Mouse (Mus musculus): ENCODE measurements around the gene Cd276. TPM values are rescaled to one million over a fixed set of nuclear protein-coding genes. Genes with fewer than 3 reads are reported as not detected.

The Cd276 gene
- polyA plus RNA-seq, 1 experiment from 2014 or later = 2.6 TPM

DNA sequence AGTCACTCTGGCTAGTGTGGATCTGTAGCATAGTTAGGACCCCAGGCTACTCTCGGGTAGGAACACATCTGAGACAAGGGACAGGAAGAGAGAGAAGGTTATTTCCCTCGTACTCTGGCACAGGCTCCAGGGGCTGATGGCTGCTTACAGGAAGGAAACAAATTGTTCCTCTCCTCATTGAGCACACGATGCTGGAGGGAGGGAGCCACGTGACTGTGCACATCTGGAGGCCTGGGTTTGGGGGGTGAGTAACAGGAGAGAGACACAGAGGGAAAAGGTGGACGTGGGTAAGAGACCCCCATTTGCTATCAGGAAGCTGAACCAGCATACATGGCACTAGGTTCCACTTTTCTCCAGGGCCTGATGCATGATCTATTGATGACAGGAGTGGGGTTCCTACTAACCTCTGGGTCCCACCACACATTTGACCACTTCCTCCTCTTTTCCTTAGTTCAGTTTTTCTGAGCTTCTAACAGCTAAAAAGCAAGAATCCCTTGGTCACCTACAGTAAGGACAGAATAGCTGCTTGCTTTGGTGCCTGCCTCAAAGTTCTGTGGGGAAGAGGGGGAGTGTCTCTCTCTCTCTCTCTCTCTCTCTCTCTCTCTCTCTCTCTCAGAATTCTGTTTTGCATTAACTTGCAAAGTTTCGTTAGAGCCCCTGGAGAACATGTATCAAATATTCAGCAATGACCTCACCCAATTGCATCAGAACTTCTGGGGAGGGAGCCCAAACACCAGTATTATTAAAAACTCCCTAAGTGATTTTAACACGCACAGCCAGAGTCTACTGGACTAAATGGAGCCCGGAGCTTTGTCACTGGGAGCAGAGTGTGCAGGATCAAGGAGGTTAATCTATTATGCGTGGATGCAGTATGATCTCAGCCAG lies 37.1 kb downstream of the Cd276 start:
- peak; percentile 45 for DNase-seq (ENCODE audit: low spot score)

DNA sequence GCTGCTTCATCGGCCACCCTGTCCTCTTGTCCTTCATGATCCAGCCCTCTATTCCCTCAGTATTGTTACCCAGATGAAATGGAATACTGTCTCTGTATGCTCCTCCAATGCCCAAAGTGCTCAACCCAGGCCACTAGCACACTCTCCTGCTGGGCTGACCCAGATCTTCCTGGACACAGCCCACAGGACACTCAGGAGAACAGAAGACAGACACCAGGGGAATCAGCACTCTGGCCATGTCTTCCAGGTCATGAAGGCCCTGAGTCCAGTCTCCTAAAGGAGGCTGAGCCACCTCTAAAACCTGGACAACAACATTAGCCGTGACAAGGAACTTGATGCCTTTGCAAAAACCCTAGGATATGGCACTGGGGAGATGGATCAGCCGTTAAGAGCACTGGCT lies 38.8 kb downstream of the Cd276 start:
- no peak for DNase-seq (ENCODE audit: low spot score)

DNA sequence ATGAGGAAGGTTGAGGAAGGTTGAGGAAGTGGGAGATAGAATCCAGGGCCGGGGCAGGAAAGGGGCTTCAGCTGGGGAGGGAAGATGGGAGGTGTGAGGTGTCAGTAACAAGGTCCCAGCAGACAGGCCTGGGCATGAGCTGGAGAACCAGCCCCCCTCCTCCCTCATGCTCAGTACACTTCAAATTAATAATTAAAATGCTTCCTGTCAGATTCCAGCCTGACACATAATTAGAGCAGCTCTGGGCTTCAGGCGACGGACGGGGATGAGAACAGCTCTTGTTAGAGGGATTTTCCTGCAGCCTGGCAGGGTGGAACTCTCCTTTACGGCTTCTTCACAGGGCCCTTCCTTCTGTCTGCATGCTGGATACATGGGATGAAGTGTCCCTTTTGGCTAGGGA lies 41.5 kb downstream of the Cd276 start:
- DNase-seq (ENCODE audit: low spot score) = no peak

DNA sequence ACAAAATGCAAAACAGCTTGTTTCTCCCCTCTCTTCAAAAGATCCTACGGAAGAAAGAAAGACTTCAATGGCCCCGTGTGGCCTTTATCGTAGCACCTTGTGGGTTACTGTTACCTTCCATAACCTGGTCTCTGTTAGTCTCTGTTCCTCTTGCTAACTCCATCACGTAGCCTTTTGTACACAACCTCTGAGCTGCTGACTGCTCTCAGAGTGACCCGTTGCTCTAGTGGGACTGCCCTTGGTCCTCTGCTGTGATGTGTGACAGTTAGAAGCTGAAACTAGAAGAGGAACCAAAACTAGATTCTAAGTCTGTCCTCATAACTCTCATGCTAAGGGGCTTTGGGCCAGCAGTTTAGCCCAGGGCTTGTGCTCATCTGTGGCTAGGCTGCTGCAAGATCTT lies 44.8 kb downstream of the Cd276 start:
- no peak for DNase-seq (ENCODE audit: low spot score)

DNA sequence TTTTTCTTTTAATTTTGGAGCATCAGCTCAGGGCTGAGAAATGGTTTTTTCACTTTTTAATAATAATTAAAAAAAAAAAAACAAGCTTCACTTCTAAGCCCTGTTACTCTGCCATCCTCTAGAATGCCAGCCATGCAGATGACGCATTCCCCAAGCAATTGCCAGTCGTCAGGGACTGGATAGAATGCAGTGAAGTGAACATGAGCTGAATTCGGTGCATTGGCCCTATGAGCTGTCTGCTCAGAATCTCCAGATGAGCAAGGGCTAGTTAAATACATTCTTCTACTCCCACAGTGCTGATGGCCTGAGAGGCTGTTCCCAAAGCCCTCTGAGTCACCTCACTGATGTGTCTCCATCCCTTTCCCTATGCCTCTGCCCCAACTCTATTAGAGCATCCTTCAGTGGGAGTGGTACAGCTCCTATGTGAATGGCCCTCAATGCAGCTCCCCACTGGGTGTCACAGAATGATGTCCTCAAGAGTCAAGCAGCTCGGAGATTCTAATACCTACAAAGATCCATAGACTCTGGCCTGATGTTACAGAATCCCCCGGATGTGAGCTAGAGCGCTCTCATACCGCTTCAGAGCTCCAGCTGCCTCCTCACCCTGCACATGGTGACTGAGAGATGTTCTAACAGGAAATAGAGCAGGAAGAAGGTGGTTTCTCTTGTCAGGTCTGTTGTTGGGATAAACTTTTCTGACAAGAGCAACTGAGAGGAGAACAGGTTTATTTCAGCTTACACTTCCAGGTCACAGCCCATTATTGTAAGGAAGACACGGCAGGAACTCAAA lies 47.8 kb downstream of the Cd276 start:
- DNase-seq (ENCODE audit: low spot score) = peak; percentile 83

DNA sequence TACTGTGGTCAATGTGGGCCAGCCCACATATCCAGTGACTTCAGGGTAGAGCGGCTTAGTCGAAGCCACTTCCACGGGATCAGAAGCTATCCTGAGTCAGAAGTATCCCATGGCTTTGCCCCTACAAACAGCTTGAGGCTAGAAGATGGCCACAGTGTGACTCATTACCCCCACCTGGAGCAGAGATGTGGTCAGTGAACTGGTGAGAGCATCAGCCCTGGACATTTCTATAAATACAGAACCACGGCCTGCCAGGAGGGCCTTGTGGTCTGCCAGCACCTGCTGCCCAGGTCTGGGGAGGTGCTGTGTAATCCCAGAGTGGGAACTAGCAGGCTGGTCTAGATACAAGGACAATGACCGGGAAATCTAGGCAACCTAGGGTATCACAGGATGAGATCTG lies 54.3 kb downstream of the Cd276 start:
- DNase-seq (ENCODE audit: low spot score) = no peak

DNA sequence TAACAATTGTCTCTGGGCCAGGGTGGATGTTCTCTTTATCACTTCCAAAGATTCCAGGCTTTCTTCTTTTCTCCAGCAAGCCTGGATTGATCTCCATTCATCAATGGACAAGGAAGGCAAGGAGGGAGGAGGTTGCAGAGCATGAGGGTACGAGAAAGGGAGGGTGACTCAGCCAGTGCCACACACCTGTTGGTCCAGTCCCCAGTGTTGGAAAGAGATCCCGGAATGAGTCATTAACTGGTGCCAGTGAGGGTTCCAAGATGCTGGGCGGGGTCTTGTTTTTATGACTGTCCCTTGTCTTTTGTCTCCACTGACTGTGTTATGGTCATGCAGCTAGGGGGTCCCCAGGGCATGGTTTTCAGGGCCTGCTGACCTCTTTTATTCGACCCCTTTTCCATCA lies 57.3 kb downstream of the Cd276 start:
- DNase-seq (ENCODE audit: low spot score) = no peak

DNA sequence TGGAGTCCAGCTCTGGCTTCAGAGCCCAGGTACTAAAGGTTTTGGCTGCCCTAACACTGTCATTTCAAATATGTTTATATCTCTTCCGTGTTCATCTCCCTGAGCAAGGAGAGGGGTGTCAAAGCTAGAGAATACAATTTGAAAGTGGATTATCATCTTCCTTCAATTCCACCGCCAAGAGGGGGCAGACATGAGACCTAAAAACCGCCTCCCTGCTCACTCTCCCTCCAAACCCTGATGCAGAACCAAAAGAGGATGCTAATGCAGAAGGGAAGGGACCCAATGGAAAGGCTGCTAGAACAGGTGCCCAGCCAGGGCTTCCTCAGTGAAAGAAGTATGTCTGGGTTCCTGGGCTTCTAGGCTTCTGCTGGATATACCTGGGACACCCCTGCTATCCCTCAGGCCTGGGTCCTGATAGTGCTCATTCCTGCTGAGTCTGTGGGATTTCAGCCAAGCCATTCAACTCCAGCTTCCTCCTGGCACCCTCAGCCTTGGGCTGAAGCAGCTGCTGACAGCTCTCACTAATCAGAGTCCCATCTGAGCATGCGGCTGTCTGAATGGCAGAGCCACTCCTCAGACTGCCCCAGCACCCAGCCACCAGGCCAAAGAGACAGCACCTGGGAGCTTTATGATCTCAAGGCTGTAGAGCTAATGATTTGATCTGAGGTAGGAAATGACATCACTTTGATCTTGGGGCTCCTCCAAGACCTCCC lies 58.6 kb downstream of the Cd276 start:
- DNase-seq (ENCODE audit: low spot score) = peak; percentile 35

DNA sequence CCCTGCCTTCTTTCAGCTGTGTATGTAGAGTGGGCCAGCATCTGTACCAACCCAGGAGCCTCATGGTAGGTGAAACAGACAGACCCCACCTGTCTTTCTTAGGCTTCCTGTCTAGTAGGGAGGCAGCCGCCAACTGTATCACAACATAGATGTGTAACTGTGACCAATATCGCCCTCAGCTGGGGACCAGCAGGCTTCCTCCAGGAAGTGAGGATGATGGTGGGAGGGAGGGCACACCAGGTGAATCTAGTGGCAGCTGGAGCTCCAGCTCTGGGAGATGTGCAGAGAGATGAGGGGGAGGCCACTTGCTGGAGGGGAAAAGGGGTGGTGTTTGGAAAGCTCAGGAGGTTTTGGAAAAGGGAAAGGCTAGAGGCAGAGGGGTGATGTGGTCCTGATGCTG lies 60.2 kb downstream of the Cd276 start:
- DNase-seq (ENCODE audit: low spot score) = peak; percentile 13

DNA sequence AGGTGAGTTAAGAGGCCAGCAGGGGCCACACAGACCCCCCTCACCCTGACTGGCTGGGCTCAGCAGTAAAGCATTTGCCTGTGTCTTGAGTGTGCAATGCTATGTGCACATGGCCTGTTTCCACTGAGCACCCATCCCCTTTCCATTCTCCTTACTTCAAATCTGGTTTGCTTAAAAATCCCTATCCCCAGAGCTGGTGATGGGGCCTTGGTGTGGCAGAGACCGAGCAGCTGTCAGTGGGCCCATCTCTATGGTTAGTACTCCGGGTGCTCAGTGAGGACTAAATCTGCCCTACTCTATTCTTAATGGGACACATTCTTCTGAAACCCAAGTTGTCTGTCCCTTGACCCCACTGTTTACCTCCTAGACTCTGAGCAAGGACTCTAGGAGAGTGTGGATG lies 64.8 kb downstream of the Cd276 start:
- DNase-seq (ENCODE audit: low spot score) = no peak

DNA sequence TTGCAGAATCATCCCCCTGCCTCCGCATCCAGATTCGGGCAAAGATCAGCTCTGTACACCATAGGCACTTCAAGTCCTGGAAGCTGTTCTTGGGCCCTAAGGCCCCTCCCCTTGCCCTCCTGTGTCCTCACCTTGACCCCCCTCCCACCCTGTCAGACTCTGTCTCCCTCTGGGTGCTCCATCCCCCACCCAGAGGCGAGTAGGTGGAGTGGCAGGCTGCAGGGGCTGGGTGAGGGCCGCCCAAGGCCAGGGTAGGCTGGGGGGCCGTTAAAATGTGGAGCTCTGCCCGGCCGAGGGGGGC lies 65.4 kb downstream of the Cd276 start:
- DNase-seq (ENCODE audit: low spot score) = no peak

DNA sequence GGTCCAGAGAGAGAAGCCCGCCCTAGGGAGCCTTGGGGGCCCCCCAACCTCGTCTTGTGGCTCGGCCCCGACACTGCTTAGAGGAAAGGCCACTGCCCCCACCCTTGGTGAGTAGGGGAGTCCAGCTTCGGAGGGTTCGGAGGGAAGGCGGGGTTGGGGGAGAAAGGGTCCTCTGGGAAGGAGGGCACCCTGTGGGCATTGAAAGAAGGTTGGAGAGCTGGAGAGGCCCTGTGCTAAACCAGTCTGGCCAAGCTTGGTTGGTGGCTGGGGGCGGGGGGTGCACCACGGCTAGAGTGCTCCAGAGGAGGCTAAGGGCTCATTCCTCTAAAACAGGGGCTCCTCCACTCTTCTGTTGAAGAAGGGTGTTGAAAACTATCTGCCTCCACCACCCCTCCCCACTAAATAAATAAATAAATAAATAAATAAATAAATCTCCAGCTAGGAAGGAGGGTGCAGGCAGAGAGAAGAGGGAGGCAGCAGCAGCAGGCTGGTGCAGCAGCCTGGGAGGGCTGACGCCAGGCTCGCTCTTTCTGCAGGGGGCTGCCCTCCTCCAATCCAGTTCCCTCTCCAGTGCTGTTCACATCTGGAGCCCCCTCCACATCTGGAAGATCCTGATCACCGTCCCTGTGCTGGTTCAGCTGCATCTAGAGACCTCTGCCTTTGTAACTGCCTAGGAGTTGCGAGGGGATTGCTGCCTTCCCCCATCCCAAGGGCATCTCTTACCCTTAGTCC lies 65.9 kb downstream of the Cd276 start:
- no peak for DNase-seq (ENCODE audit: low spot score)

DNA sequence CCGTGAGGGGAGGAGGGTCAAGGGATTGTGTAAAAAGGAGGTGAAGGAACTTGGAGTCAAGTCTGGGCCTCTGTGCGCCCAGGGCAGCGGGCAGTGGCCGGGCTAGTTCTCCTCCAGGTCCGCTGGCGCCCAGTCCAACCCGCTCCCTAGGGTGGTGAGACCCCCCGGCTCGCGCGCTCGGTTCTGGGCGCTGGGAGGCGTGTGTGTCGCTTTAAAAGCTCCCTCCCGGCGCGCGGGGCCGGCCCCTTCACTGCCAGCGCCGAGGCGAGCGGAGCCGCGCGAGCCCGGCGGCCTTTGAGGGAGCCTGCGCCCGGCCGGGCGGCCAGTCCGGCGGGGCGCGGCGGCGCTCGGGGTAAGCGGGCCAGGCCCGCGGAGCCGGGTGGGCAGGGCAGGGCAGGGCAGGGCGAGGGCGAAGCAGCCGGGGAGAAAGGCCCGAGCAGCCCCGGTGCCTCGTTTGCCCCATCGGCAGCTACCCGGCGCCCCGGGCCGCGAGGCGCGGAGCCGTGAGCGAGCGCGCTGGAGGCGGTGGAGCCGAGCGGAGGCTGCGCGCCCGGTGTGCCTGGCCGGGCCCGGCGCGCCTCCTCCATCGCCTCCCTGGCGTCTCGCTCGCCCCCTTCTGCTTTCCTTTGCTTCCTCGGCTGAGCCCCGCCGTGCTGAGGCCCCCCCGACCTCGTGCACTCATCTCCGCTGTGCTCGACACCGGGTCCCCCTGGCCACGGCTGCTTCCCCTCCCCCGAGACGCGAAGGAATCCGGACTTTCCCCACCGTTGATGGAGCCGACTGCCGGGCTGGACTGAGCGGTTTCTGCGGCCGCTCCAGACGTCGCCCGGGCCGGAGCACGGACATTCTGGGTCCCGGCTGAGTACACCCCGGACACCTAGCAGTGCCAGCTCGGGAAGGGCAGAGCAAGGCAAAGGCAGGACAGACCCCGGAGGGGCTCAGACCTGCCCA lies 67.1 kb downstream of the Cd276 start, which contains the start of gene Insyn1:
Gene Insyn1 (plus strand): TSS at position 753 of the 951 bp plus-strand sequence.
- DNase-seq (ENCODE audit: low spot score) = no peak

DNA sequence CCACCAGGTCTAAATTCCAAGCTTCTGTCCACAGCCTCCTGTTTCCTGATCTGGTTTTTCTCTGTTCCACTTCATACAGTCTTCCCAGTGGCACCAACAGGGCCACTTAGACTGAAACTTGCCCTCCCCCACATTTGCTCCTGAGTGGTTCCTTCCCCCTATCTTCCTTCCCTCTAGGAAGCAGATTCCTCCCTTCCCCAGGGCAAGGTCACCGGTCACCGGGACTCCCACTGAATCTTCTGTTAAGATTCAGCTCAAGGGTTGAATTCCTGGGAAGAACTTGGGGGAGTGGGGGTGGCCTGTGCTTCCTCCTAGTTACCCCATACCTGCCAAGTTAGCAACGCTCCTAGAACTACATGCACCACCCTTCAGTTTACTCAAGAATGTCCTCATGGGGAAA lies 68.2 kb downstream of the Cd276 start:
- no peak for DNase-seq (ENCODE audit: low spot score)

Other genes starting within 250 kb of the Cd276 start
- gene Loxl1, start 242.3 kb downstream of the Cd276 start, polyA plus RNA-seq (2015; fragmentation: Nextera tagmentation; extraction: Ambion mirVana) = 4.3 and 4.7 TPM in 2 replicates
- gene Tbc1d21, start 185.0 kb downstream of the Cd276 start, polyA plus RNA-seq (2015; fragmentation: Nextera tagmentation; extraction: Ambion mirVana) = not detected in 2 replicates
- gene Insyn1, start 66.8 kb downstream of the Cd276 start, polyA plus RNA-seq (2015; fragmentation: Nextera tagmentation; extraction: Ambion mirVana) = 0.60 and 0.64 TPM in 2 replicates
- 88.2 and 96.4 TPM in 2 replicates for gene Nptn, start 26.8 kb upstream of the Cd276 start, polyA plus RNA-seq (2015; fragmentation: Nextera tagmentation; extraction: Ambion mirVana)
- gene Rec114, start 188.5 kb upstream of the Cd276 start, polyA plus RNA-seq (2015; fragmentation: Nextera tagmentation; extraction: Ambion mirVana) = 1.9 and 2.4 TPM in 2 replicates